Mouse (Mus musculus): ENCODE data around the gene Mgat5.

The Mgat5 gene

DNA sequence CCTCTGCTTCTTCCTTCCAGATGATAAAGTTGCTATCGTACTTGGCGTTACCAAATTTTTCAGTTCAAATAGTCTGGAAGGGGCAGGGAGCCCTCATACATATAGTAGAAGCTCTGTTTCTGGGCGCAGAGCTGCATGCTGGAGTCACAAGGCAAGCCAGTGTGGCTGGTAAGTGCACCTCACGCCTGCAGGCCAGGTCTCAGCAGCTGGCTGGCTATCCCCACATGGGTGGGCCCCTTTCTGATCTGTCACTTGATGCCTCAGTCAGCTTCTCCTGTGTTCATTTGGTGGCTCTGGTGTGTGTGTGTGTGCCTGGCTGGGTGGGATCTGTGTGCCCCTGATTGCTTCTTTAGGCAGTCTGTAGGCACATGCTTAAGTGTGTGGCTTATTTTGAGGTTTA lies 12.8 kb downstream of the Mgat5 start:
- DNase-seq (ENCODE audit: low read depth, low spot score), result no peak

GRCm38 (mm10) chr1:127218182-127218581 lies 13.4 kb downstream of the Mgat5 start:
- no peak for DNase-seq (ENCODE audit: low read depth, low spot score)

DNA sequence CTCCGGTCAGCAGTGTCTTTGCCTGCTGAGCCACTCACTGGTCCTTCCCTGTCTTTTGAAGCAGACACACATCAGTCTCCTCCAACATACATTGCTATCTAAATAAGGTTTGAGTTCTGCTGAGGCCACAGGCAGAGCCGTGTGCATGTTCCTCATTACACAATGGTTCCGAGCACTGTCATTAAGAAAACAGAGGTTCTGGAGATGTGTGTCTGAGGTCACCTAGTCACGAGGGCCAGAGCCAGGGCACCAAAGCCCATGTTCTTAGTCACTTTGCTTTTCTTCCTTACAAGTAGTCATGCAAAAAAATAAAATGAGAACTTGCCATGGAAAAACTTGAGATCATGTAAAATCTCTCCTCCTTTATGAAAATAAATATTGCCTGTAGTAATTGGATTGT lies 14.3 kb downstream of the Mgat5 start:
- no peak for DNase-seq (ENCODE audit: low read depth, low spot score)

- DNase-seq (ENCODE audit: low read depth, low spot score), result no peak
Observed at GRCm38 (mm10) chr1:127219621-127220020, 14.8 kb downstream of the Mgat5 start.

GRCm38 (mm10) chr1:127221998-127222736 lies 17.4 kb downstream of the Mgat5 start:
- DNase-seq (ENCODE audit: low read depth, low spot score), result no peak

DNA sequence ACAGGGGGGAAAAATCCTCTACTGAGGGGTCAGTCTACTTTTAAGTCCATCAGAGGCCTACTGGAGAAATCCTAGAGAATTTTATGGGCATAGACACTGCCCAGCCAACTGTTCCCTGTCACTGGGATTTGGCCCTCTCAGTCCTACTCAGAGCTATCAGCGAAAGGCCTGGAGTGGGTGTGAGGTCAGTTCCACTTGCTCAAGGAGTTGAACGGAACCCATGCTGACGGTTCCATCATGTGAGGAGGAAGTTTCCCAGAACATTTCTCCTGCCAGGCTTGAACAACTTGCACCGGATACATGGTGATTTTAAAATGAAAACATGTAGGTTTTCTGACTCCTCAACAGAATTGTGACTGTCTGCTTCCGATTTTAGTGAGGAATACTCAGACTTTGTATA lies 20.2 kb downstream of the Mgat5 start:
- DNase-seq (ENCODE audit: low read depth, low spot score), result no peak

DNA sequence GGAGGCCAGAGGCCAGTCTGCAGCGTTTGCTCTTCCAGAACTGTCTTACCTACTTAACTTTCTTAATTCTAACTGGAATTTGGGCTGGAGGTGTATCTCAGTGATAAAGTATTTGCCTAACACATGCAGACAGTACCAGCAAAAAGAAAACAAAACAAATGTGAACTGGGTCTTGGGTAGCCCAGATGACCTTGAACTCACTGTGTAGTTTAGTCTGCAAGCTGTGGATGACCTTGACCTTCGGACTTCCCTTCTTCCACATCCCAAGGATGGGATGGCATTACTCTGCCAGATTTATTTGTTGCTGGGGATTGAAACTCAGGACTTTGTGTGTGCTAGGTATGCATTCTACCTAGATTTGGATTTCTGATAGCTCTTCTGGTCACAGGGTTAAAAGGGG lies 24.2 kb downstream of the Mgat5 start:
- no peak for DNase-seq (ENCODE audit: low read depth, low spot score)

DNA sequence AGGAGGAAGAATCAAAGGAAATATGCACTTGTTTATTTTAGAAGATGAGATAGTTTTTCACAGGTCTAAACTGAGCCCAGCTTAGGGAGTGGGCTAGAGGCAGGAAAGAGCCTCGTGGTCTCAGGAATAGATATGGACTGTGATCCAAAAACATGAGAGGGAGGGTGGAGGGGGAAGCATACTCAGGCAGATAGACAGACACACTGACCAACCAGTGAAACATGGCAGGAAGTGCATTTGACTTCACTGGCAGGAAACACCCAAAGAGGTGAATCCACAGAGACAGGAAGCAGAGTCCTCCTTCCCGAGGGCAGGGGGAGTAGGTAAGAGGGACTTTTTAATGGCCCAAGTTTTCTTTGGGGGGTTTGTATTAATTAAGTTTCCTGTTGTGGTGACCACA lies 25.7 kb downstream of the Mgat5 start:
- DNase-seq (ENCODE audit: low read depth, low spot score), result no peak

GRCm38 (mm10) chr1:127233191-127233651 lies 28.4 kb downstream of the Mgat5 start:
- no peak for DNase-seq (ENCODE audit: low read depth, low spot score)

- DNase-seq (ENCODE audit: low read depth, low spot score), result no peak
Observed at GRCm38 (mm10) chr1:127235157-127235556, 30.3 kb downstream of the Mgat5 start.

- no peak for DNase-seq (ENCODE audit: low read depth, low spot score)
Observed at GRCm38 (mm10) chr1:127236396-127236795, 31.6 kb downstream of the Mgat5 start.

DNA sequence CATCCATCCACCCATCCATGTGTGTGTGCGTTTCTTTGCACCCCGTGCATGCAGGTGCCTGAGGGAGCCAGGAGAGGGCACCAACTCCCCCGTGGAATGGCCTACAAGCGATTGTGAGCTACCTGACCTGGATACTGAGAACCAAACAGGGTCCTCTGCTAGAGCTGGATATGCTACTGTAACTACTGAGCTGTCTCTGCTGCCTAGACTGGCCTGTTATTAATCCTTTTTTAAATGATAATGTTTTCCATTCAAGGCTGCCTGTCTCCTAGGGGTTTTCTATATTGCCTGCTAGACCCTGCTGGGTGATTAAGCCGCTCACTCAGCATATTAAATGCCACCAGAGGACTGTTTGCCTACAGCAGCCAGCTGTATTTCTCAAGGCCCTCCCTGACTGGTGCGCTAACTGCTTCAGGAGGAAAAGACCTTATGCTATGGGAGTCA lies 34.1 kb downstream of the Mgat5 start:
- no peak for DNase-seq (ENCODE audit: low read depth, low spot score)

DNA sequence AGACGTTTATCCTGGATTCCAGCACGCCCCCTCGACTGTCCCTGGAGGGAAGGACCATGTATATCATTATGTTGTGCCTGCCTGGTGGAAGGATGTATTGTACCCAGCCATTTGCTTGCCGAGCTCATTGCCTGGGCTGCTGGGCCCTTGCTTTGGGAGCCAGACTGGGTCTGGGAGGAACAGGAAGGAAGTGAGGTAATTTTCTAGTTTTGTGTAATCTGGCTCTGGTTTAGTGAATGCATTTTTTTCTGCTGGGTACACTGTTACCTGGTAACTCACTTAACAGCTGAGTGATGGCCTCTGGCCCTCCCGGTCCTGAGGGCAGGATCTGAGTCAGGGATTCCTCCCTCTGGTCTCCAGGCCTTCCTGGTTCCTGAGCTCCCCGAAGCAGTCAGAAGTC lies 35.1 kb downstream of the Mgat5 start:
- no peak for DNase-seq (ENCODE audit: low read depth, low spot score)

GRCm38 (mm10) chr1:127242151-127242887 lies 37.5 kb downstream of the Mgat5 start:
- DNase-seq (ENCODE audit: low read depth, low spot score), result no peak

GRCm38 (mm10) chr1:127242888-127243588 lies 38.2 kb downstream of the Mgat5 start:
- no peak for DNase-seq (ENCODE audit: low read depth, low spot score)

GRCm38 (mm10) chr1:127244054-127244770 lies 39.4 kb downstream of the Mgat5 start:
- no peak for DNase-seq (ENCODE audit: low read depth, low spot score)

- no peak for DNase-seq (ENCODE audit: low read depth, low spot score)
Observed at GRCm38 (mm10) chr1:127246158-127246557, 41.3 kb downstream of the Mgat5 start.

DNA sequence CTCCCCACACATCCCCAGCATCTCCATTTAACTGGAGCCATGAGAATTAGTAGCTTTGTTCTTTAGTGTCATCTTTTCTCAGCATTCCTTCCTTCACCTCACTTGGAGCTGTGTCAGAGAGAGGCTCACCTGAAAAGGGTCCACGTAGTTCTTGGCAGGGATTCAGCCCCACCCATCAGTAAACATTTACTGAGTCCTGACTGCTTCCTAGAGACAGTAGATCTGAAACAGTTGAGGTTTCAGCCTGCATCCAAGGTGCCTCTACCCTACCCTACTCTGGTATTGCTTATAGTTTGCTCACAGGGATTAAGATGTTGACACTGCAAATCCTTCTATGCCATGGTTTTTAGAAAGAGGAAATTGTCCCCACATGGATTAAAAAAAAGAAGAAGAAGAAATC lies 43.6 kb downstream of the Mgat5 start:
- DNase-seq (ENCODE audit: low read depth, low spot score), result no peak

GRCm38 (mm10) chr1:127249621-127250020 lies 44.8 kb downstream of the Mgat5 start:
- DNase-seq (ENCODE audit: low read depth, low spot score), result no peak

GRCm38 (mm10) chr1:127250313-127250712 lies 45.5 kb downstream of the Mgat5 start:
- DNase-seq (ENCODE audit: low read depth, low spot score), result no peak

GRCm38 (mm10) chr1:127251751-127252150 lies 46.9 kb downstream of the Mgat5 start:
- no peak for DNase-seq (ENCODE audit: low read depth, low spot score)

GRCm38 (mm10) chr1:127257005-127257404 lies 52.2 kb downstream of the Mgat5 start:
- no peak for DNase-seq (ENCODE audit: low read depth, low spot score)
